Mouse (Mus musculus): ENCODE data around the gene Rnd2. TPM values are rescaled to one million over a fixed set of nuclear protein-coding genes. Genes with fewer than 3 reads are reported as not detected.

Gene Rnd2
- not detected for polyA plus RNA-seq (2017; shearing (Covaris generic))

DNA sequence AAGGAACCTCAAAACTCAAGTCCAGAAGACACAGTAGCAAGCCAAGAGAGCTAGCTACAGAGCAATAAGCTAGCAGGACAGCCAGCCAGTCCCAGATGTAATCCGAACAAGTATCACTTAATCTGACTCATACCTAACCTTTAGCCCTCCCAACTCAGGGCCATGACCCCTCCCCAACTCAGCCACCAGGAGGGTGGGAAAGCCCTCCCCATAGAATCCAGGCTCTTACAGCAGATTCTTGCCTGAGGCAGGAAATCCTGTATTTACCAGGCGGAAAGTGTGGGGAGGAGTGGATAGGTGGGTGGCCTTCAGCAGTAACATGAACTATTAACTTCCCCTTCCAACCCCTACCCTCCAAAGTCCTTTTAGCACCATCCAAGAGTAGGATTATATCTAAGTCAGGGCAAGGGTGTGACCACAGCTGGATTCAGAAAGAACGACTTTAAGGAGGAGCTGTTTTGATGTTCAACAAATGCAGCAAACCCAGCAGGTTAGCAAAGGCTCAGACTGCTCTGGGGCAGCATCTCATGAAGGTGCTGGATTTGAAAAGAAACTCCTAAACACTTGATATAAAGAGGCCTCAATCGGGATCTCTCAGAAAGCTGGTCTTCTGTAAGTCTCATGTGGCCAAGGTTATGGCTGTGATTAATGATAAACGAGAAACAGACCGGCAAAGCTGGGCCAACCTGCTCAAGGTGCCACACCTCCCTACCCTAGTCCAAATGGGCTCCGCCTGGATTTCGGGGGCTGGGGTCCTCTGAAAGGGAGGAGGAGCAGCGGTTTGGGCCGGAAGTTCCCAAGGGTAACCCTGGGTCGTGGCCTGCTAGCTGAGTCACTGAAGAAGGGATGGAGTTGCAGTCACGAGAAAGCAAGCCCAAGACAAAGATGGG lies at the start of gene Rnd2:
Rnd2 (plus strand) TSS at position 789 of the 890 bp plus-strand sequence.

DNA sequence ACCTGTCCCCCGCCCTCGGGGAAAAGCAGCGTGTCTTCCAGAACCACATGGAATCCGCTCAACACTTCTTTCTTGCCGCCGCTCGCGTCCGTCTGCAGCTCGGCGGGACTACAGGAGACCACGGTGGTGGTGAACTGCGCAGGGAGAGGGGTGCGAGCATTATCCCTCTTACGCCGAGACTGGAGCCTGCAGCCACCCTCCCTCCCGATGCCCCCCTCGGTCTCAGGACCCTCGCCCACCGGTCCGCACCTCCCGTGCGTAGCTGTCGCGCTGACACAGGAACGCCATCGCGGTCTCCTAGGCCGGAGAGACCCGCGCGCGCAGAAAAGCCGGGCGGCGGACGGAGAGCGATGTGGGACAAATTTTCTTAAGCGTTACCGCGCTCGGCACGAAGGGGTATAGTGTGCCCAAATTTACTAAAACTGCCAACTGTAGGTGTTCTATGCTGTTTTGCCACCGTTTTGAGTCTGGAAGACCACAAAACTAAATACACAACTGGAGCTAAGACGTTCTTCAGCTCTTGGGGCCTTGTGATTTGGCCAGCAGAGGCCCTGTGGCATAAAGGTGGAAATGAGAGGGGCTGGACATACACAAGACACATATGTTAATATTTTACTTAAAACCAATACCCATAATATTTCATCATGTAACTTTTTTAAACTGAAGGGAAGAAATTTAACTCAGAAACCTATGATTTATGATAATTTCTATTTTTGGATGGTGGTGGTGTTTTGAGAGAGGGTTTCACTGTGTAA lies 47.5 kb upstream of the Rnd2 start, which contains the start of gene Aarsd1:
Aarsd1 (minus strand) TSS at position 515 of the 755 bp plus-strand sequence.

DNA sequence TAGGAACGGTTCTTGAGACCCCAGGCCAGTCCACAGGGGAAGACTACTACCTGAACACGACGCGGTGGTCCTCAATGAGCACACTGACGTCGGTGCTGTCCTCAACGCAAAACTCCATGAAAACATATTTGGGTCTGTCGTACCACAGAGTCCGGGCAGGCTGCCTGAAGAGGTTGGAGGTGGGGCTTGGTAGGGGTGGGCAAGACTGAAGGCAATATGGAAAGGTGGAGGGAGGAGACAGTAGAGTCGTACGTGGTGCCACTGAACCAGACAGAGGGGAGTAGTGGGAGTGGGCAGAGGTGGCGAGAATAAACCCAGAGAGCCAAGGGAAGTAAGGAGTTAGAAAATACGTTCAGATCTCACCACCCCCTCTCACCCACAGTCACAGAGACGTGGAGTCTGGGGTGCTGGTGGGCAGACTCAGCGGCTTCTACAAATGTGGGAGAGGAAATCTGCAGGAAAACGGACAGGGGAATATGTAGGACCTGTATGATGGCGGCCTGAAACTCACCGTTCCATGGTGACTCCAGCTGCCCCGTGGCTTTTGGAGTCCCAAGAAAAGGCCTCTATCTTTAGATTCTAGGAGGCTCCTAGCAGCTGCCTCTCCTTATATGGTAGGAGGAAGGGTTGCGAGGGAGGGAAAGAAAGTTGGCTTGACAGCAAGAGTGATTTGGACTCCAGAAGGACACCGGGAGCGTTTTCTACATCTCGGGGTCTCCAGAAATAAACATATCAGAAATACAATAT lies 40.5 kb upstream of the Rnd2 start, which contains the start of gene Gm27029:
Gm27029 (minus strand) TSS at position 692 of the 747 bp plus-strand sequence.

DNA sequence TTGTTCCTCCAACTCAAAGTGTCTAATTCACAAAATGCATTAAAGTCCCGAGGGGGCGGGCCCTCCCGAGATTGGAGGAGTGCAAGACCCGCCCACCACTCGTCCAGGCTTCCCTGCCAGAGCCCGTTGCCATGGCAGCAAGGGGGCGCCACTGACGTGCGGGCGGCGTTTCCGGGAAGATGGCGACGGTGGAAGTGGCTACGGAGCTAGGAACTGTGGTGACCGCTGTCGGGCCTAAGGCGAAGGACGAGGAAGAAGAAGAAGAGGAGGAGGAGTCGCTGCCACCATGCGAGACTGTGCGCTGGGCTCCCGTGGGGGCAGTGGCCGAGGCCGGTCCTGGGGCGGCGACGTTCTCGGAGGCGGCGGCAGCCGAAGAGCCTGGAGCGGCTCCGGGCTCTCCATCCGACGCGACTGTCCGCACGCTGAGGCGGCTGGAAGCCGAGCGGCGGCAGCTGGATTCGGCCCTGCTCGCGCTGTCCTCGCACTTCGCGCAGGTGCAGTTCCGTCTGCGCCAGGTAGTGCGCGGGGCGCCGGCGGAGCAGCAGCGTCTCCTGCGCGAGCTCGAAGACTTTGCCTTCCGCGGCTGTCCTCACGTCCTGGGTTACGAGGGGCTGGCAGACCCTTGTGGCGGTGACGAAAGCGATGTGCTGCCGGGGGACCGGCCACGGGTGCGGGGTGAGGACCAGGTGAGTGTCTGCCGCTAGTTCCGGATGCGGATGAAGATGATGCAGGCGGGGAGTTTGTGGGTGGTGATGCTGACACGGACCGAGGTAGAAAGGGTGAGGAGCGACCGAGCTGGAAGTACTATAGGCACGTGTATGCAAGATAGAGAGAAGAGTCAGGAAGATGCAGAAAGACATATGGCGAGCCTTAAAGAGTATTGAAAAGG lies 39.6 kb upstream of the Rnd2 start, which contains the start of the genes Rundc1 and Ptges3l:
Rundc1 (plus strand) TSS at position 161 of the 889 bp plus-strand sequence.
Ptges3l (minus strand) TSS at position 409 of the 889 bp plus-strand sequence.

DNA sequence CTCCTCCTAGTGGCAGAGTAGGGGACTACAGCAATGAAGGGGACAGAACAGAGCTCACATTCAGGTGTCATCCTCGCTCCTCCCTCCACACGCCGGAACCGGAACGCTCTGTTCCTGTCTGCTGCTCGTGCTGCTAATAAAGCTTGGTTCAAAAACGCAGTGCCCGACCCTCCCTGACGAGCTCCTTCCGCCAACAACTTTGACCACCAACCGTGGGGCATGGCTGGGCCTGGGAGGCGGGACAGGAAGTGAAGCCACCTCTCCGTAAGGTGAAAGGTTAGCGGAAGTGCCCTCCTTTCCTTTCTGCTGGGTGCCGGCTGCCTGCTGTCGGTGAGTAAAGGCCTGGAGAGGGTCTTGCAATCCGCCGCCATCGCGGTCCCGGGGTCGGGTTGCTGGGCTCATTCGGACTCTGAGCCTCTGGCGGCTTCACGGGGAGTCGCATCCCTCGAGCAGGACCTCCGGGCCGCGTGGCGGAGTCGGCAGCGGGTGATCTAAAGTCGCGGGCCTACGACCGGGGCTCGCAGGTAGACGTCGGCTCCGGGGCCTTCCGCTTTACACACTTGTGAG lies 22.6 kb upstream of the Rnd2 start, which contains the start of gene Rpl27:
Rpl27 (plus strand) TSS at position 172 of the 567 bp plus-strand sequence.

DNA sequence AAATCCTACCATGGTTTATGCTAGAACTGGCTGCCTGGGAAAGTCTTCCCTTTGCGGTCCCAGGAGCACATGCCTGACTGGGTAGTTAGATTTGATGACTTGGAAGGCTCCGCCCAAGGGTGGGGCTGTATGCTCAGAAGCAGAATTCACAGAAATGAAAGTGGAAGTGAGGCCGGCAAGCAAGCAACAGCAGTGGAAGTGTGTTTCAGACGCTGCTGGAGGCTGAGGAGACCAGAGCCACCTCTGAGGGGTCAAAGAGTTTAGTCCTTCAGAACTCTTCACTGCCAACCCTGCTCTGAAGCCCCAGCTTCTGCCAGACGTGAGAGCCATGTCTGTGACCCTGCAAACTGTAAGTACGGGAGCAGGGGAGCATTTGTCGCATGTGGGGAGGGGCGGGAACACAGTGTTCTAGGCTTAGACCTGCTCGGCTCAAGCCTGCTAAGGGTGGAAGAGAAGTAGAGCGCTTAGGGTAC lies 16.5 kb upstream of the Rnd2 start, which contains the start of gene Ifi35:
Ifi35 (plus strand) TSS at position 134 of the 473 bp plus-strand sequence.

DNA sequence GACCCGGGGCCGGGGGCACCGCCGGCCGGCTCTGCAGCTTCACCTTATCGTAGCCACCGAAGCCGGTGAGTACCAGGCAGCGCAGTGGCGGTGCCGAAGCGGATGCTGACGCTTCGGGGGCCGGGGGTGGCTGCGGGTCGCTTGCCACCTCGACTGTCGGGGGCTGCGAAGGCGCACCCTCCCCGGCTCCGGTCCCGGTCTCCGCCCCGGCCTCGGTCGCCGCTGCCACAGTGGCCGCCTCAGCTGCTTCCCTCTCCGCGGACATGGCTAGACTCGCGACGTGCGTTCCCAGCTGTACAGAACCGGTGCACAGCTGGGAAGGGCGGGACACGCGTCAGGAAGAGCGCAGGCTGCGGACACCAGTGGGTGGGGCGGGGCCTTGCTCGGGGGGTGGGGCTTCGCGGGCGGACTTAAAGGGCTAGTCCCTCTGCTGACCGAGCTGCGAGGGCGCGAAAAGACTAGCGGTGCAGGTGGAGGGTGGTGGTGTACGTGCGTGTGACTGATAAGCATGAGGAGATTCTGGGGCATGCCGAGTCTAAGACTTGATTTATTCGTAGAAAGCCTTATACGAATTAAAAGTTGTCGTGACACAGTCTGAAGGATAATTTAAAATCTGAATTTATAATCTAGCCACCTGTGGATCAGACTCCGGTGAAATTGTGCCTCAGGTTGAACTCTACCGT lies 1.2 kb downstream of the Rnd2 start, which contains the start of gene Vat1:
Vat1 (minus strand) TSS at position 362 of the 683 bp plus-strand sequence.

Other genes with a start within 250 kb of the Rnd2 start
- 115 TPM for gene Ezh1, start 238.5 kb upstream of the Rnd2 start, polyA plus RNA-seq (2017; shearing (Covaris generic))
- gene Ramp2, start 219.0 kb upstream of the Rnd2 start, polyA plus RNA-seq (2017; shearing (Covaris generic)) = not detected
- 152 TPM for gene Vps25, start 211.3 kb upstream of the Rnd2 start, polyA plus RNA-seq (2017; shearing (Covaris generic))
- 6.4 TPM for gene Wnk4, start 204.4 kb upstream of the Rnd2 start, polyA plus RNA-seq (2017; shearing (Covaris generic))
- 0.34 TPM for gene Cntd1, start 186.0 kb upstream of the Rnd2 start, polyA plus RNA-seq (2017; shearing (Covaris generic))
- 125 TPM for gene Coa3, start 185.9 kb upstream of the Rnd2 start, polyA plus RNA-seq (2017; shearing (Covaris generic))
- gene Becn1, start 162.7 kb upstream of the Rnd2 start, polyA plus RNA-seq (2017; shearing (Covaris generic)) = 231 TPM
- gene Psme3, start 148.8 kb upstream of the Rnd2 start, polyA plus RNA-seq (2017; shearing (Covaris generic)) = 169 TPM
- gene Aoc2, start 139.9 kb upstream of the Rnd2 start, polyA plus RNA-seq (2017; shearing (Covaris generic)) = 3.2 TPM
- gene Aoc3, start 134.4 kb upstream of the Rnd2 start, polyA plus RNA-seq (2017; shearing (Covaris generic)) = not detected
- gene G6pc, start 97.4 kb upstream of the Rnd2 start, polyA plus RNA-seq (2017; shearing (Covaris generic)) = not detected
- 48.9 TPM for gene Aarsd1, start 47.4 kb upstream of the Rnd2 start, polyA plus RNA-seq (2017; shearing (Covaris generic))
- gene Gm27029, start 40.2 kb upstream of the Rnd2 start, polyA plus RNA-seq (2017; shearing (Covaris generic)) = 0.45 TPM
- gene Rundc1, start 39.9 kb upstream of the Rnd2 start, polyA plus RNA-seq (2017; shearing (Covaris generic)) = 13.4 TPM
- 1.7 TPM for gene Ptges3l, start 39.7 kb upstream of the Rnd2 start, polyA plus RNA-seq (2017; shearing (Covaris generic))
- gene Rpl27, start 22.7 kb upstream of the Rnd2 start, polyA plus RNA-seq (2017; shearing (Covaris generic)) = 299 TPM
- 186 TPM for gene Ifi35, start 16.6 kb upstream of the Rnd2 start, polyA plus RNA-seq (2017; shearing (Covaris generic))
- gene Vat1, start 1.2 kb downstream of the Rnd2 start, polyA plus RNA-seq (2017; shearing (Covaris generic)) = 0.34 TPM
- gene Brca1, start 87.0 kb downstream of the Rnd2 start, polyA plus RNA-seq (2017; shearing (Covaris generic)) = 3.8 TPM
- gene Nbr1, start 87.2 kb downstream of the Rnd2 start, polyA plus RNA-seq (2017; shearing (Covaris generic)) = 152 TPM
- gene Tmem106a, start 117.2 kb downstream of the Rnd2 start, polyA plus RNA-seq (2017; shearing (Covaris generic)) = 16.7 TPM
- gene Gm11634, start 134.3 kb downstream of the Rnd2 start, polyA plus RNA-seq (2017; shearing (Covaris generic)) = not detected
- 85.4 TPM for gene Rdm1, start 162.2 kb downstream of the Rnd2 start, polyA plus RNA-seq (2017; shearing (Covaris generic))
- gene Arl4d, start 200.5 kb downstream of the Rnd2 start, polyA plus RNA-seq (2017; shearing (Covaris generic)) = 1.5 TPM